Mouse (Mus musculus) kidney, embryonic 16.5 days (tissue): ENCODE measurements around the gene Col4a2. TPM values are rescaled to one million over a fixed set of nuclear protein-coding genes. Genes with fewer than 3 reads are reported as not detected.

ENCODE experiments used
- ATAC-seq: fragments of 200-750 bp; cut with Nextera tagmentation; 2 replicates; pipeline ENCODE4 v1.8.0; 2017; ENCODE audit warnings: moderate TSS enrichment; ENCODE audit not compliant: low FRiP score, low TSS enrichment
- H3K27ac ChIP-seq: fragments of 300-500 bp; sonication (generic); 2 replicates; pipeline ENCODE4 v1.5.1; 2014; ENCODE audit warnings: low read length
- H3K27me3 ChIP-seq: fragments of 300-500 bp; sonication (generic); 2 replicates; pipeline ENCODE4 v1.6.1; 2014; ENCODE audit warnings: low read length, control low read depth, mixed read lengths; ENCODE audit not compliant: insufficient read depth
- H3K36me3 ChIP-seq: fragments of 300-500 bp; sonication (generic); 2 replicates; pipeline ENCODE4 v1.6.1; 2014; ENCODE audit warnings: low read length, control low read depth, mixed read lengths; ENCODE audit not compliant: insufficient read depth
- H3K4me1 ChIP-seq: fragments of 300-500 bp; sonication (generic); 2 replicates; pipeline ENCODE4 v1.6.1; 2014; ENCODE audit warnings: low read length, control low read depth, mixed read lengths; ENCODE audit not compliant: insufficient read depth
- H3K4me2 ChIP-seq: fragments of 300-500 bp; sonication (generic); replicated peaks from 2 replicates; pipeline ENCODE4 v1.6.1; 2014; ENCODE audit warnings: low read depth, low read length
- H3K4me3 ChIP-seq: fragments of 300-500 bp; sonication (generic); 2 replicates; pipeline ENCODE4 v1.5.1; 2014; ENCODE audit warnings: mild to moderate bottlenecking, low read length
- H3K9ac ChIP-seq: fragments of 300-500 bp; sonication (generic); replicated peaks from 2 replicates; pipeline ENCODE4 v1.6.1; 2014; ENCODE audit warnings: low read length
- H3K9me3 ChIP-seq: fragments of 300-500 bp; sonication (generic); 2 replicates; pipeline ENCODE4 v1.6.1; 2016; ENCODE audit warnings: low read length, control low read depth
- WGBS: fragments of 180-500 bp; shearing (Covaris S2); extraction: QIAGEN DNeasy Blood & Tissue Kit; methylation state at CpG from one replicate; pipeline ENCODE4 v1.1.7; 2014; 5-methylcytosine and 5-hydroxymethylcytosine counted together
- polyA plus RNA-seq: library from polyadenylated mRNA; unstranded; fragments of >200 nt; fragmentation: Nextera tagmentation; extraction: Ambion mirVana; gene quantifications from 2 replicates; pipeline ENCODE4 v1.2.1, GENCODE M21; 2015

Gene Col4a2
- polyA plus RNA-seq, 1 experiment from 2014 or later: 126 TPM

- 63% methylated on average over 5 of the region's 5 CpGs for WGBS
- ATAC-seq: no peak
- Histone ChIP-seq H3K4me1 (no peaks in the 10 kb centered on the region), H3K9me3 (no peaks in the 10 kb centered on the region), H3K27me3 (no peaks in the 10 kb centered on the region), H3K36me3 (peaks cover 87% of the 10 kb centered on the region), H3K9ac (no peak overlapping the region), H3K27ac (no peak overlapping the region), H3K4me2 (no peak overlapping the region), H3K4me3 (no peak overlapping the region)
Observed at GRCm38 (mm10) chr8:11430688-11431087, 118.1 kb downstream of the Col4a2 start.

- WGBS: 64% methylated on average over 12 of the region's 12 CpGs
- H3K4me1 ChIP-seq: no peaks in the 10 kb centered on the region
- H3K27ac ChIP-seq: no peak overlapping the region
- no peak for ATAC-seq
- H3K4me3 ChIP-seq: no peak overlapping the region
- H3K27me3 ChIP-seq: no peaks in the 10 kb centered on the region
- H3K4me2 ChIP-seq: no peak overlapping the region
- H3K36me3 ChIP-seq: peaks cover 89% of the 10 kb centered on the region
- no peaks in the 10 kb centered on the region for H3K9me3 ChIP-seq
- no peak overlapping the region for H3K9ac ChIP-seq
Observed at GRCm38 (mm10) chr8:11437862-11438261, 125.3 kb downstream of the Col4a2 start.

GRCm38 (mm10) chr8:11441291-11441690, 128.7 kb downstream of the Col4a2 start:
- H3K9ac ChIP-seq: no peak overlapping the region
- peaks cover 90% of the 10 kb centered on the region for H3K36me3 ChIP-seq
- 92% methylated on average over 6 of the region's 6 CpGs for WGBS
- H3K27ac ChIP-seq: no peak overlapping the region
- H3K4me3 ChIP-seq: no peak overlapping the region
- no peaks in the 10 kb centered on the region for H3K4me1 ChIP-seq
- H3K27me3 ChIP-seq: no peaks in the 10 kb centered on the region
- H3K9me3 ChIP-seq: no peaks in the 10 kb centered on the region
- no peak for ATAC-seq
- no peak overlapping the region for H3K4me2 ChIP-seq

- H3K9me3 ChIP-seq: no peaks in the 10 kb centered on the region
- no peak overlapping the region for H3K4me3 ChIP-seq
- no peak overlapping the region for H3K9ac ChIP-seq
- no peak overlapping the region for H3K27ac ChIP-seq
- ATAC-seq: no peak
- H3K36me3 ChIP-seq: peaks cover 92% of the 10 kb centered on the region
- no peaks in the 10 kb centered on the region for H3K4me1 ChIP-seq
- 90% methylated on average over 9 of the region's 9 CpGs for WGBS
- H3K4me2 ChIP-seq: no peak overlapping the region
- H3K27me3 ChIP-seq: no peaks in the 10 kb centered on the region
Observed at GRCm38 (mm10) chr8:11443611-11444010, 131.0 kb downstream of the Col4a2 start.

- no peaks in the 10 kb centered on the region for H3K27me3 ChIP-seq
- H3K36me3 ChIP-seq: peaks cover 89% of the 10 kb centered on the region
- H3K4me1 ChIP-seq: no peaks in the 10 kb centered on the region
- no peak overlapping the region for H3K9ac ChIP-seq
- no peaks in the 10 kb centered on the region for H3K9me3 ChIP-seq
- no peak overlapping the region for H3K4me2 ChIP-seq
- no peak overlapping the region for H3K27ac ChIP-seq
- WGBS: 90% methylated on average over 7 of the region's 7 CpGs
- H3K4me3 ChIP-seq: no peak overlapping the region
- ATAC-seq: no peak
Observed at GRCm38 (mm10) chr8:11444216-11444615, 131.6 kb downstream of the Col4a2 start.

- WGBS: 94% methylated on average over 13 of the region's 13 CpGs
- H3K36me3 ChIP-seq: peaks cover 74% of the 10 kb centered on the region
Observed at GRCm38 (mm10) chr8:11445790-11446189, 133.2 kb downstream of the Col4a2 start.

GRCm38 (mm10) chr8:11447910-11448570, 135.4 kb downstream of the Col4a2 start:
- H3K9me3 ChIP-seq: no peaks in the 10 kb centered on the region
- H3K4me2 ChIP-seq: no peak overlapping the region
- no peak overlapping the region for H3K27ac ChIP-seq
- H3K36me3 ChIP-seq: peaks cover 54% of the 10 kb centered on the region
- H3K4me3 ChIP-seq: no peak overlapping the region
- ATAC-seq: no peak
- H3K27me3 ChIP-seq: no peaks in the 10 kb centered on the region
- 89% methylated on average over 23 of the region's 23 CpGs for WGBS
- H3K4me1 ChIP-seq: peaks cover 24% of the 10 kb centered on the region
- no peak overlapping the region for H3K9ac ChIP-seq

More at GRCm38 (mm10) chr8:11445790-11446189, 133.2 kb downstream of the Col4a2 start:
- no peak for ATAC-seq
- Histone ChIP-seq H3K27ac (no peak overlapping the region), H3K4me3 (no peak overlapping the region), H3K4me2 (no peak overlapping the region), H3K4me1 (peaks cover 10% of the 10 kb centered on the region), H3K9me3 (no peaks in the 10 kb centered on the region), H3K27me3 (no peaks in the 10 kb centered on the region), H3K9ac (no peak overlapping the region)

- H3K4me3 ChIP-seq: no peak overlapping the region
- no peaks in the 10 kb centered on the region for H3K9me3 ChIP-seq
- H3K27me3 ChIP-seq: no peaks in the 10 kb centered on the region
- H3K9ac ChIP-seq: no peak overlapping the region
- peaks cover 30% of the 10 kb centered on the region for H3K36me3 ChIP-seq
- H3K4me2 ChIP-seq: no peak overlapping the region
- peak; percentile 82 for ATAC-seq
- peaks cover 24% of the 10 kb centered on the region for H3K4me1 ChIP-seq
- WGBS: 26% methylated on average over 8 of the region's 8 CpGs
- H3K27ac ChIP-seq: peak overlapping the region; percentile 59
Observed at GRCm38 (mm10) chr8:11450184-11451113, 137.8 kb downstream of the Col4a2 start.

GRCm38 (mm10) chr8:11452152-11452551, 139.5 kb downstream of the Col4a2 start:
- WGBS: 88% methylated on average over 1 of the region's 1 CpGs
- Histone ChIP-seq H3K4me1 (peaks cover 24% of the 10 kb centered on the region), H3K9ac (no peak overlapping the region), H3K36me3 (peaks cover 17% of the 10 kb centered on the region), H3K27me3 (no peaks in the 10 kb centered on the region), H3K27ac (peak overlapping the region; percentile 59; the same call in 1 of the 2 replicates), H3K4me3 (no peak overlapping the region), H3K4me2 (no peak overlapping the region), H3K9me3 (no peaks in the 10 kb centered on the region)
- ATAC-seq: no peak

- Histone ChIP-seq H3K36me3 (peaks cover 13% of the 10 kb centered on the region), H3K27me3 (no peaks in the 10 kb centered on the region), H3K4me3 (no peak overlapping the region), H3K4me2 (no peak overlapping the region), H3K9ac (no peak overlapping the region), H3K27ac (peak overlapping the region; percentile 59; the same call in 1 of the 2 replicates), H3K9me3 (no peaks in the 10 kb centered on the region), H3K4me1 (peaks cover 27% of the 10 kb centered on the region)
- WGBS: 69% methylated on average over 3 of the region's 3 CpGs
- ATAC-seq: no peak
Observed at GRCm38 (mm10) chr8:11452559-11452958, 140.0 kb downstream of the Col4a2 start.
